Mouse (Mus musculus) cortical plate, adult 2 months (tissue): ENCODE measurements around the gene Ncor1.

Experiments used
- CTCF ChIP-seq: fragments of 200-500 bp; IDR thresholded peaks from 2 replicates; pipeline ENCODE4 v1.5.1; 2011; ENCODE audit warnings: mild to moderate bottlenecking, control low read depth, low read length; ENCODE audit not compliant: insufficient read depth; ENCODE audit errors: extremely low read depth
- POLR2A ChIP-seq: fragments of 200-500 bp; IDR thresholded peaks from 2 replicates; pipeline ENCODE4 v1.6.1; 2011; ENCODE audit warnings: mild to moderate bottlenecking, low read length, control low read depth; ENCODE audit not compliant: insufficient read depth; ENCODE audit errors: extremely low read depth

DNA sequence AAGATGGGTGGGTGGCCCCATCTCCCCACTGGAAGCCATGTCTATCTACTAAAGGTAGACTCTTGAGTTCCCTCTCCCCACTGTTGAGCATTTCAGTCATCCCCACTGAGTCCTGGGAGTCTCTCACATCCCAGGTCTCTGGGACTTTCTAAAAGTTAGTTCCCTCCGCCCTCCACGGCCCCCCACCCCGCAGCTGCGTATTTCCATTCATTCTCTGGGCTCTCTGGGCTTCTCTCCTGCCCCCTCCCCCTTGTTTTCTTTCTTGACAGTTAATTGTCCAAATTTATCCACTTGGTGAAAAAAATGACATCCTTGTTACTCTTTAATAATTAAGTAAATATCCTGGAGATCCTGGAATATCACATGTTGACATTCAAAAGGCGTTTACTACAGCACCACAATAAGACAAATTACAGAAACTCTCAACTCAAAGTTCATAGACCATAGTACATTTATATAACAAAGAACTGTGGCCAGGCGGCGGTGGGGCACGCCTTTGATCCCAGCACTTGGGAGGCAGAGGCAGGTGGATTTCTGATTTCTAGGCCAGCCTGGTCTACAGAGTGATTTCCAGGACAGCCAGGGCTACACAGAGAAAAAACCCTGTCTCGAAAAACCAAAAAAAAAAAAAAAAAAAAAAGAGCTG is 17.5 kb downstream of the Ncor1 start:
- TF ChIP-seq CTCF (no peak), POLR2A (no peak)
